Mouse (Mus musculus) lung, adult 2 months (tissue): ENCODE measurements around the gene Pde4d. TPM values are rescaled to one million over a fixed set of nuclear protein-coding genes. Genes with fewer than 3 reads are reported as not detected.

Experiments used
- DNase-seq: peaks from one replicate; pipeline ENCODE4 v3.0.0; 2022
- H3K4me1 ChIP-seq: fragments of 200-500 bp; 2 replicates; pipeline ENCODE4 v1.6.1; 2011; ENCODE audit warnings: low read length; ENCODE audit not compliant: control insufficient read depth, insufficient read depth
- H3K4me3 ChIP-seq: fragments of 200-500 bp; replicated peaks from 2 replicates; pipeline ENCODE3; 2011; ENCODE audit warnings: low read depth, mild to moderate bottlenecking, control low read depth, low read length; ENCODE audit errors: extremely low read depth
- CTCF ChIP-seq: fragments of 200-500 bp; IDR thresholded peaks from 2 replicates; pipeline ENCODE4 v1.5.1; 2011; ENCODE audit warnings: mild to moderate bottlenecking, low read length, control low read depth; ENCODE audit not compliant: insufficient read depth
- POLR2A ChIP-seq: fragments of 200-500 bp; IDR thresholded peaks from 2 replicates; pipeline ENCODE4 v1.6.1; 2011; ENCODE audit warnings: low read depth, mild to moderate bottlenecking, control low read depth, low read length, borderline replicate concordance; ENCODE audit errors: extremely low read depth
- WGBS: fragments of 180-500 bp; shearing (Covaris S2); methylation state at CpG from one replicate; pipeline ENCODE4 v1.1.7; 2018; 5-methylcytosine and 5-hydroxymethylcytosine counted together
- polyA plus RNA-seq: library from polyadenylated mRNA; depleted of rRNA; stranded (reverse); fragments of >200 nt; gene quantifications from 2 replicates; pipeline ENCODE4 v1.2.3, GENCODE M21; 2012

Gene Pde4d
- polyA plus RNA-seq, 1 experiment = 20.0 TPM

DNA sequence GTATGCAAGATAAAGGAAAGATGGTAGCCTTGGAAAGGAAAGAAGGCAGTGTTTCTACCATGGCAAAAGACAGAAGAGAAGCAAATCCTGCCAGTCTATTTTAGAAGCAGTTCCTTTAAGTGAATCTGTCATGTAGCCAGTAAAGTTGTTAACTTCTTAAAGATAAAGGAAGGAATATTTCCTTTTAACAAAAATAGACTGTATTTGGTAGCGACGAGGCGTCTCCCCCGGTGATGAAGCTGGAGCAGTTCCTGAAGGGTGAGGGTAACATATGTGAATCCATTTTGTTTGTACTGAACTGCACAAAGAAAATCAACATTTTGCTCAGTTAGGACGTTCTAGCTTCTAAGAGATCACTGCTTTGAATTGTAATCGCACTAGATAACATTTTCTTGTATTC, 75.2 kb downstream of the Pde4d start:
- 56% methylated on average over 6 of the region's 6 CpGs for WGBS
- Histone ChIP-seq H3K4me1 (no peaks in the 10 kb centered on the region), H3K4me3 (no peak overlapping the region)
- no peak for DNase-seq
- no peak for TF ChIP-seq POLR2A
- TF ChIP-seq CTCF = no peak

DNA sequence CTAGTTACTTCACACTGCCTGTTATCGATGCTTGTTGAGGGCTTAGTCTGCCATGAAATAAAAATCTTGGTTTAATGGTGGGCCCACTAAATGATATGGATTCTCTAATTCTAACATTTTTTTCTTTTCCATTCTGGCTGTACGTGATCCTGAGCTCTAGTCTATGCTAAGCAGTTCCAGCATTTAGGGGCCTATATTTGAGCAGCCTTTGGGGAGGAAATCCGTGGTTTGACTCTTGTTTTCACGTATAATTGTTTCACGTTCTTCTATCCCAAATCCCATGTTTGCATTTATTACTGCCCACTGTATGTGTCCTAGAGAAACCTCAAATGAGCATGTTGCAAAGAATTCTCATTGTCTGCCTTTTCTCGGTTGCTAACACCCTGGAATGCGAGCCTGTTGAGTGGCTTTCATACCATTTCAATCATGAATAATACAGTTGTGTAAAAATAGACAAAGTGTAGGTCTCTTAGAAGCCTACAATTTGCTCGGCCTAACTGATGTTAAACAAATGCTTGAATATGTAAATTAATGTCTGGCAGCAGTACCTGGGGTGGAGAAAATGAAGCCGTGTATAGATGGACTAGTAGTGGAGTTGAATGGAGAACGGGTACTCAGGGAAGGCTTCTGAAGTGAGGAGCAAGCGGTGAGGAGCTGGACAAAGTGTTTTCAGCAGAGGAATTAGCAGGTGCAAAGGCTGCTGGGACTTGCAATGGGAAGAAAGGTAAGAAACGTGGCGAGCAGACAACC, 76.7 kb downstream of the Pde4d start:
- Histone ChIP-seq H3K4me1 (no peaks in the 10 kb centered on the region), H3K4me3 (no peak overlapping the region)
- TF ChIP-seq CTCF (no peak), POLR2A (no peak)
- 79% methylated on average over 13 of the region's 13 CpGs for WGBS
- DNase-seq = no peak

DNA sequence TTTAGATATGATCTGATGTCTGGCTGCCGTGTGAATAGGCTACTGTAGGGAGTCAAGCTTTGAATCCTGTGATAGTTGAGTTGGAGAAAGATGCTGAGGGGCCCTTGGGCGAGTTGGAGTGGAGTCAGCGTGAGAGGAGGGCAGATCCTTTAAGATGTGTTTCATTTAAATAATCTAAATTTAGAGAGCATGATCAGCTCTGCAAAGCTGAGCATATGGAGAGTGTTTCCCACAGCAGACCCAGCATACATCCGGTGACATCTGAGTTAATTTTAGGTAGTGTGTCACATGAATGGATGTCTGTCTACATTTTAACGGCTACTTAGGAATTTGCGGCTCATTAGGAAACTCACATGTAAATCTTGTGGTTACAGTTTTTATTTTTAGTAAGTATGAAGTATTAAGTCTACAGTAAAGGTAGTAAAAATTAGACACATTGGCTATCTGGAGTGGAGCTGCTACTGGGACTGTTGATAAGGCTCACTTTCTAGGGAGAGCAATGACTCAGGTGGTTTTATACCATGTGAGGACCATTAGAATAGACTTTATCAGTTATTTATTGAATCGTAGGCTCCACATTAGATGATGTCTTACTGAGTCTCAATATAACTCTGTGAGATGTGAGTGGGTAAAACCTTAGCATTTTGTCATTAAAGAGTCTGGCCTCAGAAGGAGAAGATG, 77.5 kb downstream of the Pde4d start:
- no peak overlapping the region for H3K4me3 ChIP-seq
- TF ChIP-seq CTCF (no peak), POLR2A (no peak)
- no peak for DNase-seq
- H3K4me1 ChIP-seq = no peaks in the 10 kb centered on the region
- WGBS = 62% methylated on average over 7 of the region's 7 CpGs

DNA sequence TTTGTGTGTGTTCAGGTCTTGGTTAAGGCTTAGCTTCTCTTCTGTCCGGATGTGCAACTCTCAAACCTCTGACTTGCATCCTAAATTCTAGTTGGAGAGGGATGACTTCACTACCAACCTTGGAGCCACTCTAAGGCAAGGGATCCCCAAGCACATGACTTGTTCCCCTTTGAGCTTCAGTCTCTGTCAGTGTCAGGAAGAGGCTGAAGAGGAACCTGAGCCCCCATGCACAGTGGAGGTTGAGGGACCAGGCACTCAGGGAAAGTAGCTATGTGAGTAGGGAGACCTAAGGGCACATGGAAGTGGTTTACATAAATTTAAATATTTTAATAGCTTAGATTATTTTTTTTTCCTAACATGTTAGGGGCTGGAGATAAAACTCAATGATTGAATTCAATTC, 78.6 kb downstream of the Pde4d start:
- 81% methylated on average over 1 of the region's 1 CpGs for whole genome bisulfite sequencing
- no peak for DNase-seq
- TF ChIP-seq CTCF (no peak), POLR2A (no peak)
- Histone ChIP-seq H3K4me3 (no peak overlapping the region), H3K4me1 (no peaks in the 10 kb centered on the region)

DNA sequence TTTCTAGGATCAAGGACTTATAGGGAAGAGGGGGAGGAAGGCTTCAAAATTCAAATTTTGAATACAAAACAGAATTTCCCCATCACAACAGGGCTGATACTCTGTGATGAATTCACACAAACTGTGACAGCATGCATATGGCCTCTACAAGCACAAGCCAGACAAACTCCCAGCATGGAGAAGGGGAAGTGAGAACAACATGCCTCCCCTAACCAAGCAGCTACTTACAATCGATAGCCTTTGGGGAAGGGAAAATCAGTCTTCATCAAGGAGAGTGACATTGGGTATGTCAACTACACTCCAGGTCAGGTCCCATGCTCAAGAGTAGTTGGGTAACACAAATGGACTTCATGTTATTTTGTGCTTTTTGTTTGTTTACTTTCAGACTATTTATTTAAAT, 83.1 kb downstream of the Pde4d start:
- 77% methylated on average over 1 of the region's 1 CpGs for WGBS
- no peak for DNase-seq
- no peaks in the 10 kb centered on the region for H3K4me1 ChIP-seq
- no peak for TF ChIP-seq CTCF
- TF ChIP-seq POLR2A = no peak
- H3K4me3 ChIP-seq = no peak overlapping the region

DNA sequence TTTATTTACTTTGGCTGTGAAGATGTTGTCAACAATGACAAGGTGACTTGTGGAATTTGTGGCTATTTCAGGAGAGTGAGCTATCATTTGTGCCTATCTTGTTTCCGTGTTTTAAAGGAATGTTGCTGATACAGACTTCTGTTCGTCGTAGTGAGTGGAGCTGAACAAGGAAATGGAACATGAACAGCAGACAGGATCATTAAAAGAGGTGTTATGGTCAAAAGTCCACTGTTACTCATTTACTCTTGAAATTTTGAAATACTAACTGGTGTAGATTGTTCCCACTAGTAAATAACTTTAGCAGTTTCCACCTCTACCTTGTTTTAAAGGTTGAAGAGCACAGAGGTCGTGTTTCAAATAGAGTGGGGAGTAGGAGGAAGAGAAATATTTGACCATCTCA, 86.7 kb downstream of the Pde4d start:
- WGBS = 43% methylated on average over 4 of the region's 4 CpGs
- TF ChIP-seq POLR2A = no peak
- TF ChIP-seq CTCF = no peak
- no peak for DNase-seq
- Histone ChIP-seq H3K4me3 (no peak overlapping the region), H3K4me1 (no peaks in the 10 kb centered on the region)

DNA sequence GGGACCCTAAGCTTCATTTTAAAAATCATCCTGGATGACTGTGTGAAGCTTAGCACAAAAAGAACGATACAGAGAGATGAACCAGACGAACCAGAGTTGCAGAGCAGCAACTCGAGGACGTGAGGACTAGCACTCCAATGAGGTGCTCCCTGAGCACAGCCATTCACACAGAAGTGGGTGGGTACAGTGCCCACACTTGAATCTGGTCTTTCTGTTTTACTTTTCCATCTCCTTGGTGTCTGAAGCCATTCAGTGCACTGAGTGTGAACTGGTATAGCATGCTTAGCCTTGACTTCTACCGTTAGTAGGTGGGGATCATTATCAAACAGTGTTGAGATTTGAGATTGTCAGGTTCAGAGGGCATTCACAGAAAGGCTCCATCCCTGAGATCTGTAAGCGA, 87.2 kb downstream of the Pde4d start:
- Histone ChIP-seq H3K4me3 (no peak overlapping the region), H3K4me1 (no peaks in the 10 kb centered on the region)
- DNase-seq = no peak
- TF ChIP-seq CTCF = no peak
- no peak for TF ChIP-seq POLR2A
- WGBS = 74% methylated on average over 6 of the region's 6 CpGs

DNA sequence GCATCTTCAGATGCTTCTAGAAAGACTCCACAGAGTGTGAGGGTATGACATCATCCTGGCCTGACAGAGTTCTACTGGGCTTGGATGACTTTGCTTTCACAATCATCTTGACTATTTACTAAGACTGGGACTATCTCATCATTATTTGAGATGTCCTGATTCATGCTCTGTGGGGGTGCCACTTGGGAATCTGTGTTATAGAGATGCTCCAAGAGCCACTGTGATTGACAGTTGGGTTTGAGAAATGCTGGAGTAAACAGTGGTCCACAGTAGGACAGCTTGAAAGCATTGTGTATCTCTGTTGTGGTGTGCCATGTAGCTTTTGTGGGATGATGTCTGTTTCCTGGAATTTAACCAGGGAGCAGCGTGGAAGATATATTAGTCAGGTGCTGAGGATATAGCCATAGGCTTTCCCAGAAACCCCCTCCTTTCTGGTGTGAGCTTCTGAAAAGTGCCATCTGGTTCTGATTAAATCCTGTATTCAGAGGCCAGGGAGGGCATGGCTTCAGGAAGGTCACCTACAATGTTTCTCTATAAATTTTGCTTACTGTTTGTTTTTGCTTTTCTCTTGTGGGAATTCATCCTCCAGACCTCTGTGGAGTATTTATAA, 89.1 kb downstream of the Pde4d start:
- Histone ChIP-seq H3K4me3 (no peak overlapping the region), H3K4me1 (no peaks in the 10 kb centered on the region)
- TF ChIP-seq POLR2A = no peak
- no peak for TF ChIP-seq CTCF
- WGBS = 86% methylated on average over 1 of the region's 1 CpGs
- no peak for DNase-seq

DNA sequence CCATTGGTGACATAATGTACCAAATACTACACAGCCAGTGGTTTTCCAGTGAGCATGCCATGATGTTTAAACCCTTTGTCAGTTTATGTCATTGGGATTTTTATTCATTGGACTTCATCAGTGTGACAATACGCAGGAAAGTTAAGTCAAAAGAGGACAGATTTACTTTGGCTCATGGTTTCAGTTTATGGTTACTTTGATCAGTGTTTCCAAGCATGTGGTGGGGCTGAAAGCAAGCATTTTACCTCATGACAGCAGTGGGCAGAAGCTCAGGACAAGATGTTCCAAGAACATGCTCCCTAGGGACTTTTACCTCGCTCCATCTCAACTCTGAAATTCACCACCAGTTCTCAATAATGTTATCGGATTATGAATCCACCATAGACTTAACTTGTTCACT, 91.7 kb downstream of the Pde4d start:
- 87% methylated on average over 3 of the region's 3 CpGs for WGBS
- TF ChIP-seq CTCF (no peak), POLR2A (no peak)
- no peak for DNase-seq
- Histone ChIP-seq H3K4me1 (no peaks in the 10 kb centered on the region), H3K4me3 (no peak overlapping the region)
